Mouse (Mus musculus) kidney, postnatal 25 days (tissue): Measurements from ENCODE around the gene Cc2d1a.

ENCODE experiments used
- DNase-seq, 2 experiments: peaks; one replicate each; pipeline ENCODE4 v3.0.0; 2021; ENCODE audit warnings: mixed read lengths in 2 of 2

Gene Cc2d1a

DNA sequence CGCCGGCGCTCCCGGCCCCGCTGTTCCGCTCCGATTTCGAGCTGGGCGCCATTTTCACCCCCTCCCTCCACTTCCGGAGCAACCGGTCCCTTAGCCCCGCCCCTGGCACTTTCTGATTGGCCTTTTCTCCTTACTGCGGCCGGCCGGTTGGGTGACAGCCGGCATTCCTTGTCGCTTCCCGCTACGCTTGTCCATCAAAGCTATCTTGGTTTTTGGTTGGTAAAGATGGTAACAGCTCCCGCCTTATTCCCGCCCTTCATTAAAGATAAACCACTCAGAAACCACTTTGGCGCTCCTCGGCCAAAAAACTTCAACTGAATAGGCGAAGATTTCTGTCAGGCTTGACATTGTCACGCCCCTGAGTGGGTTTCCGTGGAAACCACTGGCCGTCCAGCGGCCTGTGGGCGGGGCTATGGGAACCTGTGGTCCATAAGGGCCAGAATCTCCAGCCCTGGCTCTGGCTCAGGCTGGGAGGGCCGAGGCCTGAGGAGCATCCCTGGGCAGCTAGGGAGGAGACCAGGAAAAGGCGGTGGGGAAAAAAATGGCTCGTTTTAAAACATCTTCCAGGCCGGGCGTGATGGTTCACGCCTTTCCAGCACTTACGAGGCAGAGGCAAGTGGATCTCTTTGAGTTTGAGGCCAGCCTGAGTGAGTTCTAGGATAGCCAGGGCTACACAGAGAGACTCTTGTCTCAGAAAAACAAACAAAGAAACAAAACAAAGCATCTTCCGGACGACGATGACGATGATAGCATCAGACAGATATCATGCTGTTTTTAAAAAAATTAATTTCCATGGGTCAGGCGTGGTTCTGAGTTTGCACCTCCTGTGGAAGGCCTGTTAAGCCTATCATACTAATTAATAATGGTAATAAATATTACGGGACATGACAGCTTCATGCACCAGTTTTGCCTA lies 42.8 kb downstream of the Cc2d1a start, which contains the start of gene Dcaf15:
Dcaf15 (minus strand) TSS at position 72 of the 913 bp plus-strand sequence.
- peak; percentile 99 to 100 for DNase-seq

DNA sequence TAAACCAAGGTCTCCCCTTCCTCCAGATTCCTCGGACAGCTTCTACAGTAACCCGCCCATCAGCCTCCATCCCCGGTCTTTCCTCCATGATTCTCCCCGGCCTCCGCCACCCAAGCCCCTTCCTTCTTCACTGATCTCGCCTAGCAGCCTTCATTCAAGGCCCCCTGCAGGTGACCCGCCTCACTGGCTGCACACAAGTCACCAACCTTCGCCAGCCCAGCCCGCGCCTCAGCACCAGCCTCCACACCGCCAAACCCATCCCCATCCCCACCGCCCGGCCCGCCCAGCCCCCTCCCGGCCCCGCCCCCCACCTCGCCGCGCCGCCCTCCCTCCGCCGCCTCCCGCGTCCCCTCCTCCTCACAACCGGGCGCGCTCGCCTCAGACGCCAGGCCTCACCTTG lies 43.5 kb downstream of the Cc2d1a start:
- peak; percentile 65 to 82 for DNase-seq

DNA sequence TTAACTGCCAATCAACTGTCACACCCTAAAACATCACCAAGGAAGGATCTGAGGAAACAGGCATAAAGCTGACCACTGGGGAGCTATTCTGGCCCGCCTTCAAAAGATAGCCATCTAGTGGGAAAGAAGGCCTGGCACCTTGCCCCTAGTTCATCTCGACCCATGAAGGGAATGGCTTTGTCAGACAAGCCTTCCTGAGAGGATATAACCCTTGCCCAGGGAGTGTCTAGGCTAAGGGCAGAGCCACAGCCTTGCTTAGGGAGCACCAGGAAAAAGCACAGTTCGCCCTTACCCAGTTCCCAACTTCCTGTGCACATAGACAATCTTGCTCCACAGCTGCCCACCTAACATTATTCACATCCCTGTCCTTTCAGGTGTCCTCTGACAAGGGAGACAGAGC lies 44.1 kb downstream of the Cc2d1a start:
- peak; percentile 81 to 85 for DNase-seq

DNA sequence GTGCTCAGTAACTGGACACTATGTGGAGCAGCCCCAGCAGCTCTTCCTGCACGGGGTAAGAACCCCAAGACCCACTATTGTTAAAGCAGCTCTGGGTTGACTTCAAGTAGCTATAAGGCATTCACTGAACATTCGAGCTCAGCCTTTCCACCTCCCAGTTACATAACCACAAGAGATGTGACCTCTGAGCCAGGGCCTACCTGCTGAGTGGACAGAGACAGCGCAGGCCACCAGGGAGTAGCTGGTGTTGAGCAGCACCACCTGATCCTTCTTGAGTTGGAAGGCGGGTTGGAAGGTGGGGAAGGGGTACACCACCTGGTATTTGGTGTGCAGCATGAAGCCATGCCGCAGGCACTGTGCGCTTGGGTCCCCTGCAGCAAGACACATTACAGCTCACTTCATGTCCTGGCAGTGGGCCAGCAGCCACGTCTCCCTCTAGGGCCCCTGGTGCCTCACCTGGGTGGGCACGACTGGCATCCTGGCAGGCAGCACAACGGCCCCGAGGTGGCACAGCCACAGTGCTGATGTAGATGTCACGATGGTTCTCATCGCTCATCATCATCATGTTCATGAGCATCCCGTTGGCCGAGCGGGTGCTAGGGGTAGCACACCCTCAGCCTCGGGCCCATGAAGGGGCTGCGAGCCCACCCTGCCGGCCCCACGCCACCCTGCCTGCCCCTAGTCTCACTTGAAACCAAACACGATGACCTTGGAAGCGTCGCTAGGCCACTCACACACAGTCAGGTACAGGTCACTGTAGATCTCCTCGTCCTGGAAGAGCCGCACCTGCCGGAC lies 46.1 kb downstream of the Cc2d1a start:
- DNase-seq: peak; percentile 32 to 82

DNA sequence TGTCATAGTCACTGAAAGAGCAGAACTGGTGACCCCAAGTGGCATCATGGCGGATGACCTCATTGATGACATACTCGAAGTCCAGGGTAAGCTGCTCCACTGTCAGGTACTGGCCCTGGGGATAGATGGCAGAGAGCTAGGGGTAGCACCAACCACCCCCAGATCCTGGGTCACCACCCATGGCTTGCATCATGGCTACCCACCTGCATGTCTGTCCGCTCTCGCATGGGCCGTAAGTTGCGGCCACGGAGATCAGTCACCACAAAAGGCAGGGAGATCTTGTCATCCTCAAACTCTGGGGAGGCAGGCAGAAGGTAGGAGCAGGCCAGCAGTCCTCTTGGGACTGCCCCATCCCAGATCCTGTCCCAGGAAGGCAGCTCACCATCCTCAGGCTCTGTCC lies 49.4 kb downstream of the Cc2d1a start:
- no peak for DNase-seq

DNA sequence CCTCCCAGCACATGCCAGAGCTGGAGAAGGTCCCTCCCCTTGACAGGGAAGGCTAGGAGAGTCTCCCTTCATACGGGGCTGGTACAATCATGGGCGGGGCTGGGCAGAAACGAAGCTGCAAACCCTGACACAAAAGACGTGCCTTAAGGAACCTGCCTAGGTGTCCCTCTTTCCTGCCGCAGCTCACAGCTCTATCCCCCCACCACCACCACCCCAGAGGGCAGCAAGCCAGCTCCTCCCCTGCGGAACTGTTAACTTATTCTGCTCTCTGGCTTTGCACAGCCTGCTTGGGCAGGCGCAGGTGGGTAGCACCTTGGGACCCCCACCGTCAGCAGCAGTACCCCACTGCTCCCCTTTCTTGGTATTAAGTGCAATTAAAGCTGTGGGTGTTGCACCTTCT lies 51.7 kb downstream of the Cc2d1a start:
- peak in 1 of 2 experiments; percentile 26 for DNase-seq

DNA sequence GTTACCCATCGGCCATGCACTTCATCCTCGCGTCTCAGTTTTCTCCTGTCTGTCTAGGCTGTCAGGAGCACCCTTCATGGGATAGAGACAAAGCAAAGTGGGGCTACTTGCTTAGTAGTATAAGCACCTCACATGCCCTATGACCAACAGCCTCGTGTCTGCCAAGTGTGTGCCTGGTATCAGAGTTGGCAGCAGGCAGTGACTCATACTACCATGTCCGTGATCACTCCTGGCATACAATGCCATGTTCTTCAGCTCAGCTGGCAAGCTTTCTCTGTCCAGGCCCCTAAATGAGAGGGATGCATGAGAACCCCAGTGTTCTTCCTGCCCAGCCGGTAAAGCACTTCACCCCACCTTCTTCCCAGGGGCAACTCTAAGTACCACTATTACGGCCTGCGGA lies 57.2 kb downstream of the Cc2d1a start:
- no peak for DNase-seq

DNA sequence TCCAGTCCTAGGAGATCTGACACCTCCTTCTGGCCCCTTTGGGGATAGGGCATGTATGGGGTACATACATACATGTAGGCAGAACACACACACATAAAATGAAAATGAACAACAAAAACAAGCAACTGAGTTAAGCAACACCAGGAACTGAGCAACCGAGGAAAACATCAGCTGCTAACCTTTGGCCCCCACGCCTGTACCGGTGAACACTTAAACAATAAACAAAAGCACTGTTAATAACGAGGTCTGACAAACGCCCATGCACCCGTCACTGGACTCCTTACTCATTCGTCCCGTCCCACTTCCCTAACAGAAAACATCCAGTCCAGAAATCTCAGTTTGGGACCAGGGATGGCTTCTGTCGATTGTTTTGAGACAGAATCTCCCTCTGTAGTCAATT lies 58.5 kb downstream of the Cc2d1a start:
- no peak for DNase-seq

DNA sequence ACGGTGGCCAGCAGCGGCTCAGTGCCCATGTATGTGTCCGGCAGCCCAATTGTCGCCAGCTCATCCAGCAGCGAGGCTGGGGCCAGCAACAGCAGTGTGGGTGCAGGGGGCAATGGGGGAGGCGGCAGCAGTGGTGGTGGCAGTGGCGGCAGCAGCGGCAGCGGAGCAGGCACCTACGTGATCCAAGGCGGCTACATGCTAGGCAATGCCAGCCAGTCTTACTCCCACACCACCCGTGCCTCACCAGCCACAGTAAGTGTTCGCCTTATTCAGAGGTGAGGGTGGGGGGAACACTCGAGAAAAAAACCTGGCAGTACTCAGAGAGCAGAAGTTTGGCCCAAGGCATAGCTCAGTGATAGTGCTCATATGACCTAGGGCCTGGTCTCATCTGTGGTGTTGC lies 59.9 kb downstream of the Cc2d1a start:
- peak in 1 of 2 experiments; percentile 28 for DNase-seq

DNA sequence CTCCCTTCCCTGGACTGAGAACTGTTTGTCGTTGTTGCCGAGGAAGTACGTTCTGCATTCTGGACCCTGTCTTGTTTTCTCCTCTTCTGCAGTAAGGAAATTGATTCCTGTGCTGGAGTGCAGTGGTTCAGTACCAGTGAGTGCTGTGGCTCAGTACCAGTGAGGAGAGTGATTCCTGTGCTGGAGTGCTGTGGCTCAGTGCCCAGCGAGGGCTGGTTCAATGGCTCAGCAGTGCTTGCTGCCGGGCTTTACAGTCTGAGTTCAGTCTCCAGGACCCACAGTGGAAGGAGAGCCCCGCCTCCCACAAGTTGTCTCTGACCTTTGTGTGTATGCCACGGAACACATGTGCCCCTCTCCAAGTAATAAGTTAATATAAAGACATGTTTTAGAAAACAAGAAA lies 60.6 kb downstream of the Cc2d1a start:
- peak; percentile 53 to 73 for DNase-seq

DNA sequence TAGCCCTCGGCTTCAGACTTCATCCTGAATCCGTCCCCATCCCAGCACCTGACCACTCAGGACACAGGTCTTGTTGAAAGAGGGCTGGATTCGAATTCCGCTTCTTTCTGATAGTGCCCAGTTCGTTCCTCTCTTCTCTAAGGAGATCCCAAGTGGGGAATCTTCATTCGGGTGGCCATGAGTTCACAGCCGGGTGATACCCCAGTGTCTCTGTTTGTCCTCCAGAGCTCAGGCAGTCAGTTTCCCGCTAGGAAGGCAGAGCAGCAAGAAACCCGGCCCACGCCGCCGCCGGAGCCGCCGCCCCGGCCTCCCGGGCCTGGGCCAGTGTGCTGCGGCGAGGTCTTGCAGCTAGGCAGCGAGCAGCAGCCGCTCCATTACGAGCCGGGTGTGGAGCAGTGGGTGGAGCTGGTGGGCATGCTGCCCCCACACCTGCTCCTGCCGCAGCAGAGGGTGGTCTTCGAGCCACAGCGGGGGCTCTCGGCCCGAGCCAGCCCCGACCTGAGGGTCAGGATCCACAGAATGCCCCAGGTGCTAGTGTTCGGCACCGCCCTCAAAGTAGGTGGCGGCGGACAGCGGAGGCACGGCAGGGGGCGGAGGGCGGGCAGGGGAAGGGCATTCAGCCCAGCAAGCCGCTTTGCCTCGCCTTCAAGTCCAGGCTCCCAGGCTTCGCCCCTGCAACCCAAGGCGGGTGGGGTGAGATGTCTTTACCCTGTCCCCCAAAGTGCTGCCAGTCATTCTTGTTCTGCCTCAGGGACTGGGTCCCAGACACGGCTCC lies 63.2 kb downstream of the Cc2d1a start:
- peak; percentile 41 to 72 for DNase-seq

DNA sequence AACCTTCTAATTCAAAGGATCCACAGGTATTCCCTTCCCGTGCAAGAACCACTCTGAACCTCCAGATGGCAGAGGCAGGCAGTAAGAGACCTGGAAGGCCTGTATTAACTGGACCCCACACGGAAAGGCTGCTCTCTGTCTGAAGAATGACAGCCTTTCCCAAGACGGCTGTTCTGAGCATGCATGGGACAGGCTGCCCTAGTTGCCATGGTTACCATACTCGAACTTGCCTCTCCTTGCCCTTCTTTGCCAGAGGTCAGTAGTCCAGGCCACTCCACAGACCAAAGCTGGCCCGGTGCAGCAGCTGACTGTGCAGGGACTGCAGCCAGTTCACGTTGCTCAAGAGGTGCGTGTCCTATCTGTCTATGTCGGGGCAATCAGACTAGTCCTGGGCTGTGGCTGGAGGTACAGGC lies 63.9 kb downstream of the Cc2d1a start:
- DNase-seq: peak; percentile 75 to 95
